Mouse (Mus musculus) kidney, embryonic 14.5 days (tissue): Measurements from ENCODE around the gene Tmem206. TPM values are rescaled to one million over a fixed set of nuclear protein-coding genes. Genes with fewer than 3 reads are reported as not detected.

ENCODE experiments used
- ATAC-seq: fragments of 200-750 bp; cut with Nextera tagmentation; 2 replicates; pipeline ENCODE4 v1.8.0; 2017; ENCODE audit warnings: moderate number of reproducible peaks, mild to moderate bottlenecking, moderate TSS enrichment, moderate library complexity; ENCODE audit not compliant: low FRiP score, low TSS enrichment
- H3K27ac ChIP-seq: fragments of 300-500 bp; sonication (generic); 2 replicates; pipeline ENCODE4 v1.5.1; 2014; ENCODE audit warnings: low read depth, mild to moderate bottlenecking, low read length, moderate library complexity, mixed read lengths
- H3K27me3 ChIP-seq: fragments of 300-500 bp; sonication (generic); 2 replicates; pipeline ENCODE4 v1.6.1; 2014; ENCODE audit warnings: mild to moderate bottlenecking, low read length; ENCODE audit not compliant: control insufficient read depth, insufficient read depth
- H3K36me3 ChIP-seq: fragments of 300-500 bp; sonication (generic); 2 replicates; pipeline ENCODE4 v1.6.1; 2014; ENCODE audit warnings: low read length, mixed read lengths; ENCODE audit not compliant: control insufficient read depth, insufficient read depth
- H3K4me1 ChIP-seq: fragments of 300-500 bp; sonication (generic); 2 replicates; pipeline ENCODE4 v1.6.1; 2014; ENCODE audit warnings: low read length, mixed read lengths; ENCODE audit not compliant: control insufficient read depth, insufficient read depth
- H3K4me2 ChIP-seq: fragments of 300-500 bp; sonication (generic); replicated peaks from 2 replicates; pipeline ENCODE4 v1.6.1; 2014; ENCODE audit warnings: low read depth, mild to moderate bottlenecking, low read length
- H3K4me3 ChIP-seq: fragments of 300-500 bp; sonication (generic); 2 replicates; pipeline ENCODE4 v1.5.1; 2014; ENCODE audit warnings: mild to moderate bottlenecking, low read length
- H3K9ac ChIP-seq: fragments of 300-500 bp; sonication (generic); 2 replicates; pipeline ENCODE4 v1.6.1; 2014; ENCODE audit warnings: low read depth, mild to moderate bottlenecking, low read length, moderate library complexity
- H3K9me3 ChIP-seq: fragments of 300-500 bp; sonication (generic); 2 replicates; pipeline ENCODE4 v1.6.1; 2016; ENCODE audit warnings: low read length; ENCODE audit not compliant: control insufficient read depth
- WGBS: fragments of 180-500 bp; shearing (Covaris S2); extraction: QIAGEN DNeasy Blood & Tissue Kit; methylation state at CpG from one replicate; pipeline ENCODE4 v1.1.7; 2014; 5-methylcytosine and 5-hydroxymethylcytosine counted together
- polyA plus RNA-seq: library from polyadenylated mRNA; unstranded; fragments of >200 nt; fragmentation: Nextera tagmentation; extraction: Ambion mirVana; gene quantifications from 2 replicates; pipeline ENCODE4 v1.2.1, GENCODE M21; 2014

Tmem206 gene
- polyA plus RNA-seq, 1 experiment from 2014 or later, result 25.9 TPM

- Histone ChIP-seq H3K36me3 (peaks cover 77% of the 10 kb centered on the region), H3K9me3 (no peaks in the 10 kb centered on the region), H3K4me2 (no peak overlapping the region), H3K27me3 (no peaks in the 10 kb centered on the region), H3K4me3 (no peak overlapping the region), H3K9ac (no peak overlapping the region), H3K4me1 (no peaks in the 10 kb centered on the region), H3K27ac (no peak overlapping the region)
- no peak for ATAC-seq
- 95% methylated on average over 4 of the region's 4 CpGs for WGBS
These were observed 28.1 kb downstream of the Tmem206 start for GRCm38 (mm10) chr1:191353836-191354235.

- Histone ChIP-seq H3K36me3 (peaks cover 55% of the 10 kb centered on the region), H3K4me2 (no peak overlapping the region), H3K9me3 (no peaks in the 10 kb centered on the region), H3K4me1 (no peaks in the 10 kb centered on the region), H3K27ac (no peak overlapping the region), H3K9ac (no peak overlapping the region), H3K4me3 (no peak overlapping the region), H3K27me3 (no peaks in the 10 kb centered on the region)
- ATAC-seq, result no peak
- 81% methylated on average over 1 of the region's 1 CpGs for WGBS
These were observed 31.2 kb downstream of the Tmem206 start for GRCm38 (mm10) chr1:191356936-191357335.

- Histone ChIP-seq H3K36me3 (peaks cover 42% of the 10 kb centered on the region; the same call in 1 of the 2 replicates), H3K27ac (no peak overlapping the region), H3K9me3 (no peaks in the 10 kb centered on the region), H3K9ac (no peak overlapping the region), H3K4me1 (no peaks in the 10 kb centered on the region), H3K4me3 (no peak overlapping the region), H3K4me2 (no peak overlapping the region), H3K27me3 (no peaks in the 10 kb centered on the region)
- 90% methylated on average over 7 of the region's 7 CpGs for WGBS
- ATAC-seq, result no peak
These were observed 33.8 kb downstream of the Tmem206 start for GRCm38 (mm10) chr1:191359478-191359877.

GRCm38 (mm10) chr1:191362412-191362811, 36.7 kb downstream of the Tmem206 start:
- Histone ChIP-seq H3K36me3 (peaks cover 29% of the 10 kb centered on the region; the same call in 1 of the 2 replicates), H3K27ac (no peak overlapping the region), H3K4me2 (no peak overlapping the region), H3K9me3 (no peaks in the 10 kb centered on the region), H3K27me3 (no peaks in the 10 kb centered on the region), H3K4me1 (no peaks in the 10 kb centered on the region), H3K4me3 (no peak overlapping the region), H3K9ac (no peak overlapping the region)
- ATAC-seq, result no peak
- 90% methylated on average over 6 of the region's 6 CpGs for WGBS

- 73% methylated on average over 4 of the region's 4 CpGs for WGBS
- H3K9me3 ChIP-seq, result no peaks in the 10 kb centered on the region
- no peak overlapping the region for H3K27ac ChIP-seq
- H3K27me3 ChIP-seq, result no peaks in the 10 kb centered on the region
- no peak overlapping the region for H3K9ac ChIP-seq
- no peak overlapping the region for H3K4me3 ChIP-seq
- no peaks in the 10 kb centered on the region for H3K4me1 ChIP-seq
- H3K4me2 ChIP-seq, result no peak overlapping the region
- ATAC-seq, result no peak
- peaks cover 18% of the 10 kb centered on the region; the same call in 1 of the 2 replicates for H3K36me3 ChIP-seq
These were observed 38.8 kb downstream of the Tmem206 start for GRCm38 (mm10) chr1:191364477-191364876.

GRCm38 (mm10) chr1:191368193-191368592, 42.5 kb downstream of the Tmem206 start:
- WGBS, result 86% methylated on average over 4 of the region's 4 CpGs
- no peaks in the 10 kb centered on the region for H3K27me3 ChIP-seq
- H3K36me3 ChIP-seq, result peaks cover 15% of the 10 kb centered on the region; the same call in 1 of the 2 replicates
- H3K9ac ChIP-seq, result no peak overlapping the region
- no peak overlapping the region for H3K27ac ChIP-seq
- no peaks in the 10 kb centered on the region for H3K4me1 ChIP-seq
- H3K4me2 ChIP-seq, result no peak overlapping the region
- H3K9me3 ChIP-seq, result no peaks in the 10 kb centered on the region
- no peak for ATAC-seq
- no peak overlapping the region for H3K4me3 ChIP-seq

GRCm38 (mm10) chr1:191369140-191369539, 43.4 kb downstream of the Tmem206 start:
- Histone ChIP-seq H3K36me3 (peaks cover 15% of the 10 kb centered on the region; the same call in 1 of the 2 replicates), H3K4me2 (no peak overlapping the region), H3K27ac (no peak overlapping the region), H3K9ac (no peak overlapping the region), H3K9me3 (no peaks in the 10 kb centered on the region), H3K27me3 (no peaks in the 10 kb centered on the region), H3K4me1 (no peaks in the 10 kb centered on the region), H3K4me3 (no peak overlapping the region)
- ATAC-seq, result no peak

GRCm38 (mm10) chr1:191374993-191375643, 49.4 kb downstream of the Tmem206 start:
- Histone ChIP-seq H3K9ac (no peak overlapping the region), H3K4me1 (no peaks in the 10 kb centered on the region), H3K36me3 (peaks cover 4% of the 10 kb centered on the region; the same call in 1 of the 2 replicates), H3K27ac (no peak overlapping the region), H3K4me3 (no peak overlapping the region), H3K27me3 (no peaks in the 10 kb centered on the region), H3K4me2 (no peak overlapping the region), H3K9me3 (no peaks in the 10 kb centered on the region)
- no peak for ATAC-seq
- 92% methylated on average over 10 of the region's 10 CpGs for WGBS

GRCm38 (mm10) chr1:191375644-191375998, 49.9 kb downstream of the Tmem206 start:
- H3K4me1 ChIP-seq, result no peaks in the 10 kb centered on the region
- H3K9me3 ChIP-seq, result no peaks in the 10 kb centered on the region
- H3K9ac ChIP-seq, result no peak overlapping the region
- peaks cover 3% of the 10 kb centered on the region; the same call in 1 of the 2 replicates for H3K36me3 ChIP-seq
- ATAC-seq, result no peak
- 89% methylated on average over 5 of the region's 5 CpGs for WGBS
- H3K4me2 ChIP-seq, result no peak overlapping the region
- H3K4me3 ChIP-seq, result no peak overlapping the region
- no peak overlapping the region for H3K27ac ChIP-seq
- H3K27me3 ChIP-seq, result no peaks in the 10 kb centered on the region
